Mouse (Mus musculus) midbrain, embryonic 11.5 days (tissue): ENCODE measurements around the gene Cyp4f39. TPM values are rescaled to one million over a fixed set of nuclear protein-coding genes. Genes with fewer than 3 reads are reported as not detected.

Source experiments
- ATAC-seq: fragments of 200-750 bp; cut with Nextera tagmentation; 2 replicates; pipeline ENCODE4 v1.8.0; 2017; ENCODE audit warnings: moderate TSS enrichment, moderate library complexity; ENCODE audit not compliant: low FRiP score
- DNase-seq: peaks from one replicate; pipeline ENCODE4 v3.0.0; 2015; ENCODE audit warnings: low spot score; ENCODE audit errors: missing footprints
- H3K27ac ChIP-seq: fragments of 300-500 bp; sonication (generic); 2 replicates; pipeline ENCODE4 v1.5.1; 2014; ENCODE audit warnings: low read depth, low read length
- H3K27me3 ChIP-seq: fragments of 300-500 bp; sonication (generic); 2 replicates; pipeline ENCODE4 v1.6.1; 2014; ENCODE audit warnings: mild to moderate bottlenecking, low read length, moderate library complexity, mixed read lengths; ENCODE audit not compliant: control insufficient read depth, insufficient read depth
- H3K36me3 ChIP-seq: fragments of 300-500 bp; sonication (generic); 2 replicates; pipeline ENCODE4 v1.6.1; 2014; ENCODE audit warnings: mild to moderate bottlenecking, low read length, moderate library complexity, mixed read lengths; ENCODE audit not compliant: control insufficient read depth, insufficient read depth
- H3K4me1 ChIP-seq: fragments of 300-500 bp; sonication (generic); 2 replicates; pipeline ENCODE4 v1.6.1; 2014; ENCODE audit warnings: low read length; ENCODE audit not compliant: control insufficient read depth, insufficient read depth
- H3K4me2 ChIP-seq: fragments of 300-500 bp; sonication (generic); 2 replicates; pipeline ENCODE4 v1.6.1; 2014; ENCODE audit warnings: mild to moderate bottlenecking, moderate library complexity
- H3K4me3 ChIP-seq: fragments of 300-500 bp; sonication (generic); 2 replicates; pipeline ENCODE4 v1.5.1; 2014; ENCODE audit warnings: low read depth, low read length
- H3K9ac ChIP-seq: fragments of 300-500 bp; sonication (generic); 2 replicates; pipeline ENCODE4 v1.6.1; 2014; ENCODE audit warnings: low read length
- H3K9me3 ChIP-seq: fragments of 300-500 bp; sonication (generic); 2 replicates; pipeline ENCODE4 v1.6.1; 2016; ENCODE audit warnings: low read length; ENCODE audit not compliant: control insufficient read depth
- WGBS: fragments of 180-500 bp; shearing (Covaris S2); extraction: QIAGEN DNeasy Blood & Tissue Kit; methylation state at CpG from one replicate; pipeline ENCODE4 v1.1.7; 2014; 5-methylcytosine and 5-hydroxymethylcytosine counted together
- polyA plus RNA-seq: library from polyadenylated mRNA; unstranded; fragments of >200 nt; fragmentation: Nextera tagmentation; extraction: Ambion mirVana; gene quantifications from 2 replicates; pipeline ENCODE4 v1.2.1, GENCODE M21; 2014

The Cyp4f39 gene
- polyA plus RNA-seq, 1 experiment from 2014 or later = 0.42 TPM

GRCm38 (mm10) chr17:32426610-32427009 is 25.9 kb upstream of the Cyp4f39 start:
- Histone ChIP-seq H3K36me3 (no peaks in the 10 kb centered on the region), H3K4me2 (no peak overlapping the region), H3K9me3 (no peaks in the 10 kb centered on the region), H3K4me3 (no peak overlapping the region), H3K27ac (no peak overlapping the region), H3K27me3 (no peaks in the 10 kb centered on the region), H3K9ac (no peak overlapping the region), H3K4me1 (no peaks in the 10 kb centered on the region)
- ATAC-seq (no peak), DNase-seq (no peak)

DNA sequence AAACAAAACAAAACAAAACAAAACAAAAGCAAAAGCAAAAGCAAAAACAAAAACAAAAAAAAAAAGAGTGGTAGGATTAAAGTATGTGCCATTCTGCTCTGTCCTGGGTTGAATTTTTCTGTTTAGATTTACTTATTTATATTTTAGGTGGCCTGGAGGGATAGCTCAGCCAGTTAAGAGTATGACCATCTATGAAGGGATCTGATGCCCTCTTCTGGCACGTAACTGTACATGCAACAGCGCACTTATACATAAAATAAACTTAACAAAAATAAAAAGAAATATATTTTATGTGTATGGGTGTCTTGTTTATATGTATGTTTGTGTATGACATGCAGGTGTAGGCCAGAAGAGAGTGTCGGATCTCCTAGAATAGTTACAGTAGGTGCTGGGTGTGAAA is 20.6 kb upstream of the Cyp4f39 start:
- no peaks in the 10 kb centered on the region for H3K9me3 ChIP-seq
- no peaks in the 10 kb centered on the region for H3K4me1 ChIP-seq
- WGBS = 67% methylated on average over 3 of the region's 3 CpGs
- H3K4me2 ChIP-seq = no peak overlapping the region
- DNase-seq (no peak), ATAC-seq (no peak)
- no peak overlapping the region for H3K27ac ChIP-seq
- no peaks in the 10 kb centered on the region for H3K36me3 ChIP-seq
- H3K9ac ChIP-seq = no peak overlapping the region
- no peak overlapping the region for H3K4me3 ChIP-seq
- no peaks in the 10 kb centered on the region for H3K27me3 ChIP-seq

DNA sequence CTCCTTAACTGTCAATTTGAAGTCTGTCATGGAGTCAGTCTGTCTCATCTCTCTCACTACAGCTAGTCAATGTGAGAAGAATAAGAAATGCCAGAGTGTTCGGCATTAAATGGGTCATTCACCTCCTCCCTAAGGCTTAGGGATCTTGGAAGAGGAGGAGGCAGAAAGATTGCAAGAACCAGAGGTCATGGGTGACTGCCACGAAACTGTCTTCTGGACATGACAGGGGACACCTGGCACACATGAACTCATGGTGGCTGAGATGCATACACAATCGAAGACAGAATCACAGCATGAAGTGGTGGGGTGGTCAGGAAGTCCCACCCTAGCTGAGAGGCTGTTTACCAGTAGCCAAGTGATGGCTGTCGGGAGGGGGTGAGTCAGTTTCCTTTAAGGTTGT is 18.2 kb upstream of the Cyp4f39 start:
- Histone ChIP-seq H3K36me3 (no peaks in the 10 kb centered on the region), H3K4me1 (no peaks in the 10 kb centered on the region), H3K27ac (no peak overlapping the region), H3K27me3 (no peaks in the 10 kb centered on the region), H3K9me3 (no peaks in the 10 kb centered on the region), H3K9ac (no peak overlapping the region), H3K4me2 (no peak overlapping the region), H3K4me3 (no peak overlapping the region)
- ATAC-seq (no peak), DNase-seq (no peak)
- whole genome bisulfite sequencing = 79% methylated on average over 4 of the region's 4 CpGs

- Histone ChIP-seq H3K27me3 (no peaks in the 10 kb centered on the region), H3K4me1 (no peaks in the 10 kb centered on the region), H3K36me3 (no peaks in the 10 kb centered on the region), H3K4me3 (no peak overlapping the region), H3K27ac (no peak overlapping the region), H3K9me3 (no peaks in the 10 kb centered on the region), H3K4me2 (no peak overlapping the region), H3K9ac (no peak overlapping the region)
- WGBS = 74% methylated on average over 5 of the region's 5 CpGs
- no peak for ATAC-seq
- no peak for DNase-seq
These were observed 17.4 kb upstream of the Cyp4f39 start for GRCm38 (mm10) chr17:32435151-32435550.

- no peak overlapping the region for H3K4me2 ChIP-seq
- DNase-seq = no peak
- no peak overlapping the region for H3K9ac ChIP-seq
- H3K27me3 ChIP-seq = no peaks in the 10 kb centered on the region
- H3K27ac ChIP-seq = no peak overlapping the region
- H3K36me3 ChIP-seq = no peaks in the 10 kb centered on the region
- no peak overlapping the region for H3K4me3 ChIP-seq
- no peaks in the 10 kb centered on the region for H3K4me1 ChIP-seq
- WGBS = 94% methylated on average over 4 of the region's 4 CpGs
- no peaks in the 10 kb centered on the region for H3K9me3 ChIP-seq
- ATAC-seq = no peak
These were observed 15.4 kb upstream of the Cyp4f39 start for GRCm38 (mm10) chr17:32437106-32437505.

- no peak overlapping the region for H3K4me3 ChIP-seq
- H3K27ac ChIP-seq = no peak overlapping the region
- WGBS = 77% methylated on average over 6 of the region's 6 CpGs
- DNase-seq (no peak), ATAC-seq (no peak)
- no peaks in the 10 kb centered on the region for H3K4me1 ChIP-seq
- H3K36me3 ChIP-seq = no peaks in the 10 kb centered on the region
- H3K9ac ChIP-seq = no peak overlapping the region
- no peaks in the 10 kb centered on the region; the same call in 1 of the 2 replicates for H3K9me3 ChIP-seq
- no peaks in the 10 kb centered on the region for H3K27me3 ChIP-seq
- no peak overlapping the region for H3K4me2 ChIP-seq
These were observed 9.3 kb upstream of the Cyp4f39 start for GRCm38 (mm10) chr17:32443245-32443644.

DNA sequence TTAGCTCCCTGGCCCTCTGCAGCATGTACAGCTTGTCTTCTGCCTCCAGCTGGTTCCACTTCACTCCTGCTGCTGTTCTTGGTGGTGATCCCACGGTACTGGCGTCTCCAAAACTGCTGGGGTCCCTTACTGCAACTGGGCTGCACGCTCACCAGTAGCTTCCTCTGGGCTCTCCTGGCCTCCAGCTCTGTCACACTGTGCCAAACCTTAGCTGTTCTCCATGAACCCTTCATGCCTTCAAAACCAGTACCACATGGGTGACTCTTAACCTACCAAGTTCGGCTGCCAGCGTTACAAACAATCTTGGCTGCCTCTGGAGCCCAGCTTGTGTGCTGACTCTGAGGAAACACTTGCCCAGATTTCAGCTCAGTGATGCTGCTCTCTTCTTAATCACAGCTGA is 7.5 kb upstream of the Cyp4f39 start:
- Histone ChIP-seq H3K4me2 (no peak overlapping the region), H3K4me1 (no peaks in the 10 kb centered on the region), H3K27ac (no peak overlapping the region), H3K9me3 (no peaks in the 10 kb centered on the region; the same call in 1 of the 2 replicates), H3K4me3 (no peak overlapping the region), H3K9ac (no peak overlapping the region), H3K27me3 (no peaks in the 10 kb centered on the region), H3K36me3 (no peaks in the 10 kb centered on the region)
- WGBS = 82% methylated on average over 5 of the region's 5 CpGs
- ATAC-seq (no peak), DNase-seq (no peak)

GRCm38 (mm10) chr17:32447195-32447594 is 5.3 kb upstream of the Cyp4f39 start:
- no peak for ATAC-seq
- H3K9ac ChIP-seq = no peak overlapping the region
- H3K9me3 ChIP-seq = no peaks in the 10 kb centered on the region; the same call in 1 of the 2 replicates

GRCm38 (mm10) chr17:32449042-32449441 is 3.5 kb upstream of the Cyp4f39 start:
- H3K27me3 ChIP-seq = no peaks in the 10 kb centered on the region
- H3K4me3 ChIP-seq = no peak overlapping the region
- ATAC-seq (no peak), DNase-seq (no peak)
- no peak overlapping the region for H3K9ac ChIP-seq
- H3K4me1 ChIP-seq = peaks cover 5% of the 10 kb centered on the region; the same call in 1 of the 2 replicates
- WGBS = 89% methylated on average over 1 of the region's 1 CpGs
- no peak overlapping the region for H3K4me2 ChIP-seq
- no peak overlapping the region for H3K27ac ChIP-seq
- no peaks in the 10 kb centered on the region; the same call in 1 of the 2 replicates for H3K9me3 ChIP-seq
- H3K36me3 ChIP-seq = no peaks in the 10 kb centered on the region

More at GRCm38 (mm10) chr17:32447195-32447594, 5.3 kb upstream of the Cyp4f39 start:
- Histone ChIP-seq H3K27me3 (no peaks in the 10 kb centered on the region), H3K4me3 (no peak overlapping the region), H3K4me1 (0 out of 2 replicates have a peak, but pooled peaks cover under 1% of the 10 kb centered on the region), H3K36me3 (no peaks in the 10 kb centered on the region), H3K4me2 (no peak overlapping the region), H3K27ac (no peak overlapping the region)
- no peak for DNase-seq
